Comparison of ENCODE assay signal across 8 mouse cellular contexts in the genomic region with DNA sequence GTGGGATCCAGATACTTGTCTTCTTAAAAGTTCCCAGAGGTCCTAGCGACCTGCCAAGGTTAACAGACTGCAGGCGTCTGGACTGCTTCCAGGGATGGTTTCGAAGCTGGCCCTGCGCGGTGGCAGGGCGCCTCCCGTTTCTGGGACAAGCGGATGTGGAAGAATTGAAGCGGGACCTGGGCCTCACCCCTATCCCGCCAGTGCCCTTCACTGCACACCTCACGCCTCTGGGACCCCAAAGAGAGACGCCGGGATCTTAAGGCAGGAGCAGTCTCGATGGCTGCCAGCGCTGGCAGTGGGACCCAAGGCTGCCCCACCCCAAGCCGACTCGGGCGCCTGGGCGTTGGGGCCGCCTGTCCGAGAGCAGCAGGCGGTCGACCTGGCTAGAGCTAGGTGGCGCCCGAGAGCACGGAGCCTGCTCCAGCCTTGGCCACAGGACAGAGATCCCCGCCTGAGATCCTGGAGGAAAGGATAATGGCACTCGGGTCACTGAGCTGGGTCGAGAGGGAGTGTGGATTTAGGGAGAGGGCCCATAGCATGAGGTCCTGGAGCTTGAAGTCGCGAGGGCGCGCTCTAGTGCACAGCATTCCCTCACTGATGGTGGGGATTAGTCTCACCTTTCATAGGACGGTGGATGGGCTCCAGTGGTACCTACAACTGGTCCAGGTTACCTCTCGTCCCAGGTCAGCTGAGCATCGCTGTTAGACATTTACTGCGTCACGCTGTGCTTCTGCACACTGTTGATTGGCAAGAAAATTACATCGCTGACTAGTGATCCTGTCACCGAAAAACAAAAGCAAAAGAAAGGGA. TPM values are rescaled to one million over a fixed set of nuclear protein-coding genes. Genes with fewer than 3 reads are reported as not detected.
A peak's percentile ranks its signal among the peaks of the same experiment; 100 is the strongest.
DNase-seq lines count a peak whose midpoint lies in the region; ATAC-seq and TF ChIP-seq lines count a peak whose summit lies in the region.

No protein-coding gene starts in this region.

- peak overlapping the region; percentile 76 for H3K4me2 ChIP-seq in forebrain, embryonic 15.5 days (replicated peaks)
- H3K4me2 ChIP-seq in lung, embryonic 16.5 days (ENCODE audit: low read depth, low read length) = peak overlapping the region; percentile 85

- peak overlapping the region; percentile 50 for H3K9ac ChIP-seq in forebrain, embryonic 15.5 days (replicated peaks)
- peak overlapping the region; percentile 77 for H3K9ac ChIP-seq in lung, embryonic 16.5 days (ENCODE audit: low read length)

- H3K36me3 ChIP-seq in forebrain, embryonic 15.5 days = no peaks in the 10 kb centered on the region
- no peaks in the 10 kb centered on the region for H3K36me3 ChIP-seq in lung, embryonic 16.5 days (ENCODE audit: control insufficient read depth, insufficient read depth, low read length)

- peak; percentile 82 for DNase-seq in ES-CJ7 (ENCODE audit: low read depth, low spot score)
- DNase-seq in cerebellum, adult 11-12 months = peak; percentile 79
- DNase-seq in heart, postnatal 36 days = peak; percentile 90
- DNase-seq in layer of hippocampus, adult 2 months (ENCODE audit: low spot score in 2 of 2) = peak; percentile 56 to 67
- DNase-seq in ovary, postnatal 10 days (ENCODE audit: low spot score) = peak; percentile 67
- peak; percentile 7 to 67 for DNase-seq in thymus, postnatal 10 days (ENCODE audit: low spot score in 2 of 2)

- peak overlapping the region; percentile 39 for H3K4me3 ChIP-seq in forebrain, embryonic 15.5 days
- peak overlapping the region; percentile 52 for H3K4me3 ChIP-seq in layer of hippocampus, adult 2 months
- peak overlapping the region; percentile 53 for H3K4me3 ChIP-seq in lung, embryonic 16.5 days (ENCODE audit: low read length)

- intact Hi-C loops in heart, postnatal 36 days (cut with DNase I) = loop anchor here (2.0 to 5.0 kb wide), 3 partner anchors 17 to 201 kb away; no protein-coding TSS in a partner anchor

- peak; percentile 95 for TF ChIP-seq CTCF in layer of hippocampus, adult 2 months (conservative IDR thresholded peaks at IDR 0.05)

- H3K27me3 ChIP-seq in forebrain, embryonic 15.5 days = no peaks in the 10 kb centered on the region
- no peaks in the 10 kb centered on the region for H3K27me3 ChIP-seq in lung, embryonic 16.5 days (ENCODE audit: control insufficient read depth, insufficient read depth, low read depth, low read length)

- 6% methylated on average over 40 of the region's 40 CpGs for WGBS in forebrain, embryonic 15.5 days
- 7% methylated on average over 40 of the region's 40 CpGs for WGBS in lung, embryonic 16.5 days

- H3K9me3 ChIP-seq in forebrain, embryonic 15.5 days = no peaks in the 10 kb centered on the region
- no peaks in the 10 kb centered on the region for H3K9me3 ChIP-seq in lung, embryonic 16.5 days (ENCODE audit: control insufficient read depth, low read length)

- peak; percentile 73 for ATAC-seq in forebrain, embryonic 15.5 days (replicated peaks)
- ATAC-seq in lung, embryonic 16.5 days (ENCODE audit: low read depth) = peak; percentile 86

- H3K4me1 ChIP-seq in forebrain, embryonic 15.5 days = peaks cover 8% of the 10 kb centered on the region
- peaks cover 22% of the 10 kb centered on the region for H3K4me1 ChIP-seq in lung, embryonic 16.5 days (replicated peaks; ENCODE audit: control insufficient read depth, insufficient read depth, low read length)

- no peak overlapping the region for H3K27ac ChIP-seq in forebrain, embryonic 15.5 days (replicated peaks)
- peak overlapping the region; percentile 12; the same call in 1 of the 2 replicates for H3K27ac ChIP-seq in layer of hippocampus, adult 2 months
- H3K27ac ChIP-seq in lung, embryonic 16.5 days (ENCODE audit: low read length) = no peak overlapping the region

RNA-seq across cellular contexts. Expression of a gene that starts 54.3 kb away (rescaled TPM):
- 48.0 and 48.3 TPM in 2 replicates for polyA plus RNA-seq in forebrain, embryonic 15.5 days (2015; fragmentation: Nextera tagmentation; extraction: Ambion mirVana)
- total RNA-seq in heart, postnatal 36 days (2021) = 10 to 100 TPM; 40.5 to 42.9 TPM
- 10 to 100 TPM; 87.2 to 91.1 TPM for total RNA-seq in layer of hippocampus, adult 2 months (2021)
- 31.1 and 31.5 TPM in 2 replicates for polyA plus RNA-seq in lung, embryonic 16.5 days (2015; fragmentation: Nextera tagmentation; extraction: Ambion mirVana)

Comparison
In these comparisons a context has a peak if more than half of its experiments do, and no peak if none do; other contexts are left out.
1. DNase-seq: peak in every context shown above with its lines; median percentile 90 in heart, postnatal 36 days; 82 in ES-CJ7; 79 in cerebellum, adult 11-12 months; 67 in ovary, postnatal 10 days; 62 in layer of hippocampus, adult 2 months; 37 in thymus, postnatal 10 days.